ENCODE assay signal across 8 mouse cellular contexts in the genomic region with DNA sequence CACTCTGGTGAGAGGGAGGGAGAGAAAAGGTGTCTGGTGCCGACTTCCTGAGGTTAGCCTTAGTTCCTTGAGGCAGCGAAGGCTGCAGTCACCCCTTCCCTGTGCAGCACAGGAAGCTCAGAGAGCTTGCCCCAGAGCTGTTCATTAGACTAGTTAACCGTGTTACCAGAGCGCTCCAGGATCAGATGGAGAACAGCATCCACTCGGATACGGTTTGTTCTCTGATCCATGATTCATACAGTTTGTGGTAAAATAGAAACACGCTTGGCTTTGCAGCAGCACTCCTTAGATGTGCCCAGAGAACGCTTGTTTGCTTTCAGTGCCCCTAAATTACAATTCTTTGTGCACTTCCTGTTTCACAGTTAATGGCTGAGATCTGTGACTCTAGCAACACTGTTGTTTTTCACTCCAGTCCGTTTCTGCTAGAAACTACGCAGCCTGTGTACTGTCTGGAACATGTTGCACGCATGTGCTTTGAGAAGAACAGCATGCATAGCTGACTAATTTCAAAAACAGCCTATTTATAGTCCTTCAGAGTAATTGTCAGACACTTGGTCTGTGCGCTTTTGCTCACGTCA.
DNase-seq lines count a peak whose midpoint lies in the region; ATAC-seq and TF ChIP-seq lines count a peak whose summit lies in the region.

No protein-coding gene starts in this region.

- in situ Hi-C loops in Patski (cut with MboI; ENCODE audit: low pct_unique_long_range_greater_than_20kb): no loop called here

- no peak overlapping the region for H3K9ac ChIP-seq in heart, embryonic 11.5 days (ENCODE audit: low read depth, low read length)
- no peak overlapping the region for H3K9ac ChIP-seq in liver, embryonic 13.5 days

- ATAC-seq in Patski: peak; percentile 85
- no peak for ATAC-seq in heart, embryonic 11.5 days (replicated peaks; ENCODE audit: insufficient number of reproducible peaks, low FRiP score, low TSS enrichment)
- ATAC-seq in liver, embryonic 13.5 days (ENCODE audit: low read depth): no peak

- H3K4me1 ChIP-seq in heart, embryonic 11.5 days (ENCODE audit: control insufficient read depth, insufficient read depth, low read length): peaks cover 21% of the 10 kb centered on the region
- peaks cover 45% of the 10 kb centered on the region for H3K4me1 ChIP-seq in liver, embryonic 13.5 days (replicated peaks)

- H3K4me3 ChIP-seq in left cerebral cortex, adult 2 months: peak overlapping the region; percentile 23; the same call in 1 of the 2 replicates
- H3K4me3 ChIP-seq in heart, embryonic 11.5 days (ENCODE audit: low read depth, low read length): no peak overlapping the region
- H3K4me3 ChIP-seq in liver, embryonic 13.5 days (replicated peaks): no peak overlapping the region

- no peaks in the 10 kb centered on the region for H3K27me3 ChIP-seq in Patski
- no peaks in the 10 kb centered on the region for H3K27me3 ChIP-seq in heart, embryonic 11.5 days (ENCODE audit: control insufficient read depth, insufficient read depth, low read length)
- H3K27me3 ChIP-seq in liver, embryonic 13.5 days: no peaks in the 10 kb centered on the region

- H3K9me3 ChIP-seq in heart, embryonic 11.5 days (replicated peaks; ENCODE audit: control insufficient read depth, low read length): no peaks in the 10 kb centered on the region
- no peaks in the 10 kb centered on the region for H3K9me3 ChIP-seq in liver, embryonic 13.5 days (replicated peaks)

- CTCF ChIA-PET in Patski (lab: Charles Lee): interaction anchor here (1.0 to 1.4 kb wide), 4 partner anchors 9 to 180 kb away, joined by 3 to 4 read pairs (median 4); no protein-coding TSS in a partner anchor

- POLR2A ChIA-PET in Patski (lab: Charles Lee): no interaction called here

- intact Hi-C loops in left cerebral cortex, adult 2 months (cut with DNase I): no loop called here
- intact Hi-C loops in left cerebral cortex, postnatal 10 days (cut with DNase I): no loop called here

- H3K4me2 ChIP-seq in heart, embryonic 11.5 days: no peak overlapping the region
- H3K4me2 ChIP-seq in liver, embryonic 13.5 days: peak overlapping the region; percentile 2; the same call in 1 of the 2 replicates

- peak overlapping the region; percentile 54; the same call in 1 of the 2 replicates for H3K27ac ChIP-seq in left cerebral cortex, adult 2 months
- H3K27ac ChIP-seq in heart, embryonic 11.5 days (ENCODE audit: low read depth, low read length): 0 out of 2 replicates have a peak overlapping the region, but pooled peaks have one; percentile 15
- no peak overlapping the region for H3K27ac ChIP-seq in liver, embryonic 13.5 days

- no peaks in the 10 kb centered on the region for H3K36me3 ChIP-seq in heart, embryonic 11.5 days (ENCODE audit: control insufficient read depth, insufficient read depth, low read length)
- no peaks in the 10 kb centered on the region for H3K36me3 ChIP-seq in liver, embryonic 13.5 days

- TF ChIP-seq CTCF in left cerebral cortex, adult 2 months (IDR thresholded peaks at IDR 0.05): no peak
- no peak for TF ChIP-seq CTCF in Patski (IDR thresholded peaks at IDR 0.05)

- WGBS in heart, embryonic 11.5 days (ENCODE audit: insufficient replicate concordance): 62% methylated on average over 13 of the region's 13 CpGs
- 42% methylated on average over 13 of the region's 13 CpGs for WGBS in liver, embryonic 13.5 days (ENCODE audit: insufficient replicate concordance)

- DNase-seq in left cerebral cortex, adult 2 months (ENCODE audit: extremely low spot score in 1 of 2, low spot score in 2 of 2): no peak
- DNase-seq in left cerebral cortex, postnatal 10 days (ENCODE audit: extremely low spot score in 1 of 2, low spot score in 2 of 2): no peak
- peak; percentile 47 for DNase-seq in Patski (ENCODE audit: low read depth, low spot score)
- no peak for DNase-seq in liver, embryonic 13.5 days
- DNase-seq in thymus, postnatal 14 days: peak; percentile 70
- DNase-seq in urinary bladder, postnatal 10 days (ENCODE audit: low spot score): no peak
- DNase-seq in gastrocnemius, adult 18-20 months (ENCODE audit: low spot score): no peak

Comparison
In these comparisons a context has a peak if more than half of its experiments do, and no peak if none do; other contexts are left out.
1. DNase-seq: peak in Patski (single experiment) and thymus, postnatal 14 days (single experiment); none in left cerebral cortex, adult 2 months (0 of 2), left cerebral cortex, postnatal 10 days (0 of 2), liver, embryonic 13.5 days (single experiment), urinary bladder, postnatal 10 days (single experiment) and gastrocnemius, adult 18-20 months (single experiment).